Mouse (Mus musculus) neutrophil, adult 59 days (primary cell): Measurements from ENCODE around the gene Sntb2. TPM values are rescaled to one million over a fixed set of nuclear protein-coding genes. Genes with fewer than 3 reads are reported as not detected.

Experiments
- total RNA-seq, 2 experiments: library from RNA; stranded (reverse); gene quantifications; 1 replicate in 1 of 2; 2 replicates in 1 of 2; pipeline ENCODE4 v1.2.4; 2023

Gene Sntb2
- 10 to 100 TPM; 21.5 to 21.8 TPM for total RNA-seq

DNA sequence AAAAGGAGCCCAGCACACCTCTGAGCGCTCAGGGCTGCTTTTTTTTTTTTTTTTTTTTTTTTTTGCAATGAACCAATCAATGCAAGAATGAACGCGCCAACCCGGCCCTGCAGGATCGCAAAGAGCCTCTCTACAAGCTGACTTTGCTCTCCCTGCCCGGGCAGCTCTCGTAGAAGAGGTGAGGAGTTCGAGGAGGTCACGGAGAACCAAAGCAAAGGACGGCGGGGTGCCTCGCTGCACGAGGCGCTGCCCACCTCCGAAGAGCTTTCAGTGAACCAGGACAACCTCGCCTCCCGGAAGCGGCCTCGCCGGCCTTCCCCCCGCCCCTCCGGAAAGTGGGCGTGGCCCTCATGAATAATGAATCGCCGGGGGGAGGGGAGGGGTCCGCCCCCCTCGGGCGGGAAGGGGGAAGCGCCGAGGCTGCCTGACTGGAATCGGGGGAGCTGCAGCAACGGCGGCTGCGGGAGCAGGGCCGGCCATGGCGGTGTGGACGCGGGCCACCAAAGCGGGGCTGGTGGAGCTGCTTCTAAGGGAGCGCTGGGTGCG lies at the start of gene Sntb2:
Gene Sntb2 (plus strand): TSS at position 427 of the 546 bp plus-strand sequence.

DNA sequence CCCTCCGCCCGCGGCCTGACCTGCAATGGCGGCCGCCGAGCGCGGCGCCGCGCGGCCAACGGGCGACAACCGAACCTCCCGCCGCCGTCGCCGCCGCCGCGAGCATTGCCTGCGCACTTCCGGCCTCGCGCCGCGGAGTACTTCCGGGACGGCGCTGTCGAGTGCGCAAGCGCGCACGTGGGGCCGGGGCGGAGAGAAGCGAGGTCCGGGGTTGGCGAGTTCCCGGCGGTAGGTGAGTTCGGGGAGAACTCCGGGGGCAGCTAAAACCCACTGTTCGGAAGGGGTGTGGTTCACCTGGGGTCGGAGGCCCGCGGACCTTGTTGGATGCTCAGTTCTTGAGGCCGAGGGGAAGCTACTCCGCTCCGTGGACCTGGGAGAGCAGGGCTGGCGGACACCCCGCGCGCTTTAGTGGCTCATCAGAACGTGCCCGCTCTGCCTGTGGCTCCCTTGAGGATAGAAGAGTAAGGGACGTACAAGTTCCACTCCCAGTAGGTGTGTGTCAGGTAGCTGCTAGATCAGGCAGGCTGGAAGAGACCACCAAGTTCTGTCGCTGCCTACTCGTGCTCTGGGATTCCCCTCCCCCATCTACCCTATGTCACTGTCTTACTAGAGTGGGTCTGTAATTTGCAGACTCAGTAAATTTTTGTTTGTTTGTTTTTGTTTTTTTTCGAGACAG lies 41.9 kb upstream of the Sntb2 start, which contains the start of gene Utp4:
Gene Utp4 (plus strand): TSS at position 156 of the 676 bp plus-strand sequence.

DNA sequence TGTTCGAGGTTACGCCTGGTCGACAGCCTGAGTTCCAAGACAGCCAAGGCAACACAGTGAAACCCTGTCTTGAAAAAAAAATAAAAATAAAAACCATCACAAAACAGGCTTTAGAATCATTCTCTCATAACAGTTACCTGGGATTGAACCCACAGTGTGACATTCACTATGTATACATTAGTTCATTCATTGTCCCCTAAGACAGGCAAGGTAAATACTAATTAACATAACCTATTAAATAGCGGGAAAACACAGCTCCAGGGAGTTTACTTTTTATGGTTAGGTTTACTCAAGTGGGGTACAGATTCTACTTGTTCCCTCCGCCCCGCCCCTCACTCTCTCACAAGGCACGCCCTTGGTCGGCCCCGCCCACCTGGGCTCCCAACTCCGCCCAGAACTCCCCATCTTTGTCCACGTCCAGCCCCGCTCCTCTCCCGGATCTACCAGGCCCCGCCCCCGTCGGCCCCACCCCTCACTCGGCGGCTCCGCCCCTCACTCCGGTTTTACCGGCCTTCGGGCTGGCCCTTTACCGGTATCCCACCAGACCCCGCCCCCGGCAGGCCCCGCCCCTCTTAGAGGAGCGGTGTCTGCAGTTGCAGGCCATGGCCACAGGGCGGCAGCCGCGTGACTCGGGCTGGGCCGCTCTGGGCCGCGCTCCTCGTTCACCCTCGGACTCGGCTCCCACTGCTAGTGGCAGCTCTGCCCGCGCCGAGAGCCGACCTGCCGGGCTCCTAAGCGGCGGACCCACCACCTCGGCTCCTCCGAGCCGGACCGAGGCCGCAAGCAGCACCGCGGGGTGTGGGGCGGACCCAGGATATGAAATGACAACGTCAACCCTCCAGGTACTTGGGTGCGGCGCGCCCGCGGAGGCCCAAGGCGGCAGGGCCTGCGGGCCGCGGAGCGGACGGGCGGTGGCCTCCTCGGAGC lies 95.4 kb downstream of the Sntb2 start, which contains the start of gene Vps4a:
Gene Vps4a (plus strand): TSS at position 573 of the 927 bp plus-strand sequence.

GRCm38 (mm10) chr8:107048061-107048941 lies 112.8 kb downstream of the Sntb2 start, which contains the start of gene Pdf:
Pdf (minus strand) TSS chr8:107048614.

GRCm38 (mm10) chr8:107056076-107056972 lies 120.8 kb downstream of the Sntb2 start, which contains the start of the genes Cog8 and Nip7:
Cog8 (minus strand) TSS chr8:107056689.
Nip7 (plus strand) TSS chr8:107056877.

DNA sequence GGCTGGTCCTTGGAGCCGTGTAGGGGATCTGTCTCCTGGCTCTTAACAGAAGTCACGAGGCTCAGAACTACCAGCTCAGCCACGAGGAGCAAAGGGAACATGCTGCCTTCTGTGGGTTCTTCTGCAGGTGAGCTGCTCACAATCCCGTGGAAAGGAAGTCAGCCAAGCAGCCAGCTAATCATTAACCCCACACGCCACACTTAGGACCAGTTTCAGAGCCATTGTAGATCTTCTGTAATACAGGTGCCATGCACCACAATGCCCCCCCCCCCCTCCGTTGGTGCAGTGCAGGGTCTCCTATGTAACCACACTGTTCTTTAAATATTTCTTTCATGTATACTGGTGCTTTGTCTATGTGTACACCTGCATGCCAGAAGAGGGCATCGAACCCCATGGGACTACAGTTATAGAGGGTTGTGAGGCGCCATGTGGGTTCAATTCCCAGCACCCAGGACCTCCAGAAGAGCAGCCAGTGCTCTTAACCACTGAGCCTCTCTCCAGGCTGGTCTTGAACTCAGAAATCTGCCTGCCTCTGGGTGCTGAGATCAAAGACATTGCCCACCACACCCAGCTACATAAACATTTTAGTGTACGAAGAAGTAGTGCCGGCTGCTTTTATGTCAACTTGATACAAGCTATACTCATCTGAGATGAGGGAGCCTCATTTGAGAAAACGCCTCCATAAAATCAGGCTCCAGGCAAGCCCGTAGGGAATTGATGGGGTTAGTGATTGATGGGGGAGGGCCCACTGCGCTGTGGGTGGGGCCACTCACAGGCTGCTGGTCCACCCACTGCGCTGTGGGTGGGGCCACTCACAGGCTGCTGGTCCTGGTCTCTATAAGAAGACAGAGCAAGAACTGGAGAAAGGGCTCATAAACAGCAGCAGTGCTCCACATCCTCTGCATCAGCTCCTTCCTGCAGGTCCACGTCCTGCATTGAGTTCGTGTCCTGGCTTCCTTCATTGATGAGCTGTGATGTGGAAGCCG lies 130.3 kb downstream of the Sntb2 start, which contains the start of gene Tmed6:
Gene Tmed6 (minus strand): TSS at position 134 of the 986 bp plus-strand sequence.

Other genes with a start within 250 kb of the Sntb2 start
- under 1 TPM in 1 of 2 experiments, not detected in 1; 0.16 TPM for gene Has3, start 65.5 kb upstream of the Sntb2 start, total RNA-seq
- gene Utp4, start 42.1 kb upstream of the Sntb2 start, total RNA-seq, result 10 to 100 TPM; 10.3 to 12.6 TPM
- 10 to 100 TPM; 23.2 to 28.6 TPM for gene Vps4a, start 95.5 kb downstream of the Sntb2 start, total RNA-seq
- 1 to 10 TPM; 3.0 to 4.7 TPM for gene Pdf, start 112.9 kb downstream of the Sntb2 start, total RNA-seq
- gene Cog8, start 120.9 kb downstream of the Sntb2 start, total RNA-seq, result 10 to 100 TPM; 17.8 to 21.0 TPM
- 10 to 100 TPM; 22.5 to 23.4 TPM for gene Nip7, start 121.1 kb downstream of the Sntb2 start, total RNA-seq
- gene Tmed6, start 129.9 kb downstream of the Sntb2 start, total RNA-seq, result not detected
- 10 to 100 TPM; 14.1 to 18.0 TPM for gene Terf2, start 160.8 kb downstream of the Sntb2 start, total RNA-seq
- gene Cyb5b, start 214.9 kb downstream of the Sntb2 start, total RNA-seq, result 10 to 100 TPM; 21.5 to 21.8 TPM